Mouse (Mus musculus): ENCODE measurements around the gene Hsd3b2. TPM values are rescaled to one million over a fixed set of nuclear protein-coding genes. Genes with fewer than 3 reads are reported as not detected.

Hsd3b2 gene
- polyA plus RNA-seq, 1 experiment from 2014 or later: 0.05 TPM

Other genes with a start within 250 kb of the Hsd3b2 start
- gene Hsd3b4, start 214.0 kb downstream of the Hsd3b2 start, polyA plus RNA-seq (2015; fragmentation: Nextera tagmentation; extraction: Ambion mirVana): not detected in 2 replicates
- not detected in 2 replicates for gene Gm10681, start 135.7 kb downstream of the Hsd3b2 start, polyA plus RNA-seq (2015; fragmentation: Nextera tagmentation; extraction: Ambion mirVana)
- gene Hsd3b5, start 94.3 kb downstream of the Hsd3b2 start, polyA plus RNA-seq (2015; fragmentation: Nextera tagmentation; extraction: Ambion mirVana): not detected in 2 replicates
- gene Hsd3b3, start 38.6 kb upstream of the Hsd3b2 start, polyA plus RNA-seq (2015; fragmentation: Nextera tagmentation; extraction: Ambion mirVana): not detected in 2 replicates
- 63.0 and 122 TPM in 2 replicates for gene Hsd3b6, start 89.9 kb upstream of the Hsd3b2 start, polyA plus RNA-seq (2015; fragmentation: Nextera tagmentation; extraction: Ambion mirVana)
- gene Hsd3b1, start 135.3 kb upstream of the Hsd3b2 start, polyA plus RNA-seq (2015; fragmentation: Nextera tagmentation; extraction: Ambion mirVana): 0.98 and 1.1 TPM in 2 replicates
- 0.09 and 0.20 TPM in 2 replicates for gene Hao2, start 168.7 kb upstream of the Hsd3b2 start, polyA plus RNA-seq (2015; fragmentation: Nextera tagmentation; extraction: Ambion mirVana)